Mouse (Mus musculus) right cerebral cortex, postnatal 4 days (tissue): ENCODE data around the gene Pmp22.
A peak's percentile ranks its signal among the peaks of the same experiment; 100 is the strongest.

Source experiments
- DNase-seq: peaks from one replicate; pipeline ENCODE4 v3.0.0-alpha.2; 2022

The Pmp22 gene

DNA sequence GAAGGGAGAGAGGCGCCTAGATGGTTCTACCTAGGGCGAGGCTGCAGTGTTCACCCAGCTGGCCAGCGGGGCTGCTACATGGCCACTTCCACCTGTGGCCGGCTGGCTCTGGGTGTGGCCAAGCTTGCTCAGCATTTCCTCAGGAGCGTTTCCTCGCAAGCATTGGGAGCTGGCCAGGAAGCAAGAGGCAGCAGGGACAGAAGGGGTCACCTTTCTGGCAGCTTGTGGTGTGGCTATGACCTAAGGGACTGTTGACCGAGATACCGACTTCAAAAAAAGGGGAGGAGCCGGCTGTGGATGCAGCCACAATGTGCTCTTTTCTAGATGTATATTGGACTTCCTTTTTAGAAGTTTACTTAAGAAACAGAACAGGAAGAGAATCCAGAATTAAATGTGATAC, 593 bp downstream of the Pmp22 start:
- no peak for DNase-seq

DNA sequence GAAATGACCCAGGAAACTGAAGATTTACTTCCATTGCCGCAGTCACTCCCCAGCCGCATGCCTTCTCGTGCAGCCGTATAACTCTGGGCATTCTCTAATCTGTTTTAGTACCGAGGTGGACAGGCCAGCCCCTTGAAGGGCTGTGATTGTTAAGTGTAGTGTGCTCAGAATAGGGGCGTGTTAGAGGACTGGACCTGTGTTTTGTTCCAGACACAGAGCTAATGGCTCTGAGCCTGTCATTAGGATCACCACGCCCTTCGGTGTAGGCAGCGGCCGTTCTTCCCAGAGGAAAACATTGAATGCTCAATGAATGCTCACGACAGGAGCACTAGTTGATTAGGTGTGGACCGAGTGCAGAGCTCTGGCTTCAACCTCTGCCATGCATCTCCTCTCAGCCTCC, 1.1 kb downstream of the Pmp22 start:
- DNase-seq, result no peak

DNA sequence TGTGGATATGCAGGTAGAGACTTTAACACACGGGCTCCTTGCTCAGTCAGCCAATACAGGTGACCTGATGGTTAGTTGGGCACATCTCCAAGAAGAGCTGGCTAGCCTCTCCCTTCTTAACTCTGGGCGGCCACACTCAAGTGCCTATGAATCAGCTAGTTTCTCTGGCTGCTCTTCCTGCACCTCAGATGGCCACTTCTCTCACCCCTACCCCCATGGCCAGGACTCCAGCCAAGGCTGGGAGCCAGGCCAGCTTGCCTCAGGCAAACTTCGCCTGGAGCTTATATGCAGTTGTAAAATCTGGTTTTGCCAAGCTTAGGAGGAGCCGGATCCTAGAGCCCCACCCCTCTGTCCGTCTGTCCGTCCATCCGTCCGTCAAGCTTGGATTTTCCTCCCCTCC, 1.7 kb downstream of the Pmp22 start:
- DNase-seq, result peak; percentile 51

GRCm38 (mm10) chr11:63131001-63131692, 2.4 kb downstream of the Pmp22 start:
- DNase-seq, result no peak

DNA sequence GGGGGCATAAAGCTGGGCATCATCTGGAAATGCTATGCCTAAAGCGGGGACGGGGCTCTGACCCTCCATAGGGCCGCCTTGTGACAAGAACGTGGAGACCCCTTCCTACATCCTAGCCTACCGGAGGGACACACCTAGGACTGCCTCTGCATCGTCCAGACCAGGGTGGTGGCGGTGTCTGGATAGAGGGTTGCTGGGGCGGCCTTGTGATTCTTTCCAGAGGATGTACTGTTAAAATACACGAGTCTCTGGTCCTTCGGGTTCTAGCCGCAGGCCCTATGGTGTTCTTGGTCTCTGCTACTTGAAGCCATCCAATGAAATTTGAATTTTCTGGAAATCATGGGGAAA, 2.9 kb downstream of the Pmp22 start:
- no peak for DNase-seq

GRCm38 (mm10) chr11:63132151-63132500, 3.3 kb downstream of the Pmp22 start:
- no peak for DNase-seq

GRCm38 (mm10) chr11:63132501-63133435, 4.0 kb downstream of the Pmp22 start:
- DNase-seq, result peak; percentile 63

DNA sequence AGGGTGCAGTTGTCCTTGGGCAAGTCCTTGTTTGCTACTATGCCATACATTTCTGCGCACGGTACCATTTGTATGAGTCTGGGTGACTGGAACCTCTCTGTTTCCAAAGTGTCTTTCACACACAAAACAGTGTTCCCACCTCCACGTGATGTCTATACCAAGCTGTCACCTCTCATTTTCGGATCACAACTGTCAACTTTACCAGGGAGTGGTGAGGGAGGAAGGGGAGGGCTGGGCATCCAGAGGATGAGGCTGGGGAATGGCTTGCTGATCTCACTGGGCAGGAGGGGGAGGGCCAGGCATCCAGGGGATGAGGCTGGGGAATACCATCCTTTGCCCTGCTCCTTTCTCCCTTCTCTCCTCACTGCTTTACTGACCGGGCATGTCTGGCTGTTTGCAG, 5.2 kb downstream of the Pmp22 start:
- no peak for DNase-seq

DNA sequence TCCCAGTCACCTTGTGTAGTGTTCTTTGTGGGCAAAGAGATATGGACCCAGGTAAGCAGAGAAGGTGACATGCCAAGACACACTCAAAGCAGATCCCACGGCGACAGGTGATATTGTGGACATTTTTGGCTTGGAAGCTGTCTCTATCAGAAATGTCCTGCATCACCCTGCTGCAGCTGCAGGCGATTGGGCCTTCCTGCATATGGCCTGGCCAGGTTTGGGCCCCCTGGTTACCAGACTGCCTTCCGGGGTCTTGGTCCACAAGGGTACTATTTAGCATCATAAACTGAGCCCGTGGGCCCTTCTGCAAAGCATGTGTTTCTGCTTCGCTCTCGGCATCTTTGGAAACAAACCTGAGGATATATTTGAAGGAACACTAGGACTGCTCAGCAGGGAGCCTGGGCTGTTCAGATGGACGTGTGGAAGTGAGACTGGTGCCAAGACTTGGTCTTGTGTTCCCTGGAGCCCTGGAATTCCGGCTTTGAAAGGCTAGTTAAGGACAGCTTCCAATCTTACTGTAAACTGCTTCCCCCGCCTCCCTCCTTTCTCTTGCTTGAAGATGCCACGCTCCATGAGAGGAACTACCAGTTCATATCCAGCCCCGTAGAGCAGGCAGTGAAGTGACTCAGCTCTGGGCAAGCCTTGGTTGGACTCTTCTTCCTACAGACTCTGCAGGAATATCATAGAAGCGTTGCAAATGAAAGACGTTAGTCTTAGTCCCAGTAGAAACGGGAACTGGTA, 6.1 kb downstream of the Pmp22 start:
- no peak for DNase-seq

DNA sequence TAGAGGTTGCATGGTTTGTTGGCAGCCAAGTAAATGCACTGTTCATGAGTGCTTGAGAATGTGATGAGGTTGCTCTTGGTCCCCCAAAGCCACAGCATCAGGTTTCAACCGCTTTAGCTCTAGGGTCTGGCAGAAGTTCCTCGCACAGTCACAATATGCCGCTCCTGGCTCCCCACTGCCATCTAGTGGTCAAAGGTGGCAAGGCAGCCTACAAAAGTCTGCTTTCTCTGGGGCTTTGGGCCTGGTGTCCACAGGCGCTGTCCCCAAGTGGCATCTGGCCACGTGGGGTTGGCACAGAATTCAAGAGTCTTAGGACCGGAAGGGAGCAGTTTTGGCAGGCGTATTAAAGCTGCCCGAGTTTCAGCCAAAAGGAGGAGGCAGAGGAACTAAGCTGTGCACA, 6.8 kb downstream of the Pmp22 start:
- peak; percentile 98 for DNase-seq

- no peak for DNase-seq
Measured at GRCm38 (mm10) chr11:63136205-63136604, 7.4 kb downstream of the Pmp22 start.

DNA sequence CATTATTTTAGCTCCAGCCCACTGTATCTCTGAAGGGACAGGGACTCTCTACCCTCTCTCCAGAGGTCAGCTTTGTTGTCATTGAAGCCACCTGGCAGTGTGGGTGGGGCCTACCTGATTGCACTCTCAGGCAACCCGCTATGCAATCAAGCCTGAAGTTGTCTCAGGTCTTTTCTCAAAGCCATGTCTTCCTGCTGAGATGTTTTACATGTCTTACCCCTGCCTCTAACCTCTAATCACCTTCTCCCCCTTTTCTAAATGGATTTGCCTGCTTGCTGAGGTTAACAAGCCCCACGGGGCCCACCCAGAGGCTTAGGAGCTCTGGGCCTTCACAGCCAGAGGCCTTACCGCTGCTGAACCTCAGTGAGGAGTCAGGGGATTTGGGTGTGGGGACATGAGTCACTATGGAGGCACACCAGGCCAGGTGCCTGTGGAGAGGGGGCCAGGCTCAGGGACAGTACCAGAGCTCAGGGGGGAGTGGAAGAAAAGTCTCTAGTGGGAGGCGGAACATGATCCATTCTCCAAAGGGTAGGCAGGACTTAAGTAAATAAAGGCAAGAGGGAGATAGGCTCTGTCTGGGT, 8.1 kb downstream of the Pmp22 start:
- no peak for DNase-seq

GRCm38 (mm10) chr11:63138739-63139138, 10.0 kb downstream of the Pmp22 start:
- no peak for DNase-seq

GRCm38 (mm10) chr11:63142311-63142710, 13.5 kb downstream of the Pmp22 start:
- DNase-seq, result no peak

DNA sequence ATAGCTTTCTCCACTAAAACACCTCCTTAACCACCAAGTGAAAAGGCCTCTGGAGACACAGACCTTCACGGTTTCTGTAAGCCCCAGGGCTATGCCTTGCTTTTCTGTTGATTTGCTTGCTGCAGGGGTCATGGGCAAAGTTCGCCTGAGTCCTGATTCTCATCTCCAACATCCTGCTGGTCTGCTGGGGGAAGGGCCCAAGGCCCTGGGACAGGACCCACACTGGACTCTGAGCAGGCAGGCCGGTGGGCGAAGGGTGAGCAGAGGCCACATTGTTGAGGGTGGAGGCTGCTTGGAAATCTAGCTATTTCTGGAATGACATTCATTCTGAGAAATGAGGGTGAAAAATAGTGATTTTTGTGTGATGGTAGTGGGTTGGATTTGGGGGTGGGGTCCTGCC, 14.0 kb downstream of the Pmp22 start:
- no peak for DNase-seq

DNA sequence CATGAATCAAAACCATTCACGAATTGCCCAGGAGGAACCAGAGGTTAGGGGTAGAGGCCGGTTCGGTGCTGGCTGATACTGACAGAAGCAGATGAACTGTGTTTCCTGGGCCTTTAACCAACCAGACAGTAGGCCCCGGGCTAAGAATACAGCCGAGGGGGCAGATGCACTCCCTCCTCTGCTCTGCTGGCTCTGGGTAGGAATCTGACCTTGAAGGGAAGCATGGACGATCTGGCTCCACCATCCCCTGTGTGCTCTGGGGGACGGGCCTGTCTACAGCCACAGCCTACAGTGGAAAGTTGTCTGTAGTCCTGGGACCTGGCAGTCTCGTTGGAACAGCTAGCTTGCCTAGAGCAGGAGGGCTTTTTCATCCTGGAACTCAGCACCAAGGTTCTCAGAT, 14.7 kb downstream of the Pmp22 start:
- DNase-seq, result no peak

GRCm38 (mm10) chr11:63146601-63147000, 17.8 kb downstream of the Pmp22 start:
- no peak for DNase-seq

DNA sequence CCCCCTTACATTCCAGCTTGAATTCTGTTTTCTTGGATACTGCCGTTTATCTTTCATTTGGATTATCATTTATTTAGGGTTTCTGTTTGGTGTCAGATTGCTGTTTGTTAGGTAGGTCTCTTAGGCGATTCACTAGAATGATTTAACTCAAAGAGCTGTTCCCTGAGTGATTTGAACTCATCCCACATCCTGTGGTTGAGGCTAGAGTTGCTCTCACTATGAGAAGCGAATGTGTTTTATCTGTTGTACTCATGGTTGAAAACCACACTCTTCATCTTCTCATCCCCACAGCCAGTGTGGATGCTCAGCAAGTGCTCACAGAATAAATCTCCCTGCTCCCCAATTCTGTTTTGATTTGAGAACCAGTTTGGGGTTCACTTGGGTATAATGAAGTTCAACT, 19.5 kb downstream of the Pmp22 start:
- no peak for DNase-seq

DNA sequence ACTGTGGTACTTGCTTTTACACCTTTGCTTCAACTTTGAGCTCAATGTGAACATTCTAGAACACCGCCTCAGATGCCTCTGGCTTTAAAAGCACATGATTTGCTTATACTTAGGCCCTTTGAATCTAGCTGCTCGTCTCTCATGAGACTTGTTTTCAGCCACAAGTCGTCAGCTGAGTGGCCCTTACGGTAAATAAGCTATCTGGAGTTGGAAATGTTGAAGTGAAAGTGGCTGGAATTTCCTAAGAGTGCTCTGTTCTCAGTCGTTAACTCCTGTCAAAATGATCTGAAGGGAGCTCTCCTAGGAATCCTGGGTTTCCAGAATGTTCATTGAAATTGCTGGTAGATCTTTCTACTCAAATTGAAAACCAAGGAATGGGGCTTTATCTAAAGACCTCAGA, 23.1 kb downstream of the Pmp22 start:
- no peak for DNase-seq

- no peak for DNase-seq
Measured at GRCm38 (mm10) chr11:63157117-63157516, 28.3 kb downstream of the Pmp22 start.

DNA sequence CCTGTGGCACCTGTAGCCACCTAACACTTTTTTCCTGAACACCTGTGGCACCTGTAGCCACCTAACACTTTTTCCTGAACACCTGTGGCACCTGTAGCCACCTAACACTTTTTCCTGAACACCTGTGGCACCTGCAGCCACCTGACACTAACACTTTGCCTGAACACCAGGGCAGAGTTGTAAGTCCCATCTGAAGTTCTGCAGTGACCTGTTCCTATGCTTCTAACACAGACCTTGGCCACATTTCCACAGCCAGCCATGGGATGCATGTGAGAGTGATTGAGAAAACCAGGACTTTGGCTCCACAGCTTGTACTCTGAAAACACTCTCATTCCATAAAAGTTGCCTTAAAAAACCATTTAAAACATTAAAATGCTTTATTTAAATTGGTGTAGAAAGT, 32.1 kb downstream of the Pmp22 start:
- DNase-seq, result no peak

- DNase-seq, result no peak
Measured at GRCm38 (mm10) chr11:63162806-63163205, 34.0 kb downstream of the Pmp22 start.

DNA sequence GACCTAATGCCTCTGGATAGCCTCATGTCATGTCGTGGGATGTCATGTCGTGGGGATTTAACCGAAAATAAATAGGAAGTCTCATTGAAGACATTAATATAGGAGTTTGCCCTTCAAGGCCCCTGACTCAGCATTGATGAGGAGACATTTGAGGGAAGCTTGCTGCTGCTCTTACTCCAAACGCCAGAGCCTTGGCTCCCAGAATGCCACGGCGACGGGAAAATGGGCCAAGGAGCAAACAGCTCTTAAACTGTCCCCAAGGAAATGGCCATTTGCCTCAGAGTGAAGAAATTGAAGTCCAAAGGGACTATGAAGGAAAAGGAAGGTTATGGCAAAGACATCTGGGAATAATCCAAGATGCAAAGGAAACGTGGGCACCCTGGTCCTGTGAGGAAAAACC, 34.8 kb downstream of the Pmp22 start:
- no peak for DNase-seq
